Mouse (Mus musculus) lung, postnatal 14 days (tissue): ENCODE measurements around the gene Wrnip1.
"Not testable (repeated sequence)": the region's sequence is repeated elsewhere in the genome, so short reads cannot be mapped to it uniquely, and the experiment has no call there.

Experiments used
- DNase-seq: peaks from one replicate; pipeline ENCODE4 v3.0.0; 2021

The Wrnip1 gene

GRCm38 (mm10) chr13:32853073-32853472, 51.2 kb downstream of the Wrnip1 start:
- no peak for DNase-seq

- no peak for DNase-seq
Measured at GRCm38 (mm10) chr13:32860821-32861220, 59.0 kb downstream of the Wrnip1 start.

- no peak for DNase-seq
Measured at GRCm38 (mm10) chr13:32863456-32863855, 61.6 kb downstream of the Wrnip1 start.

DNA sequence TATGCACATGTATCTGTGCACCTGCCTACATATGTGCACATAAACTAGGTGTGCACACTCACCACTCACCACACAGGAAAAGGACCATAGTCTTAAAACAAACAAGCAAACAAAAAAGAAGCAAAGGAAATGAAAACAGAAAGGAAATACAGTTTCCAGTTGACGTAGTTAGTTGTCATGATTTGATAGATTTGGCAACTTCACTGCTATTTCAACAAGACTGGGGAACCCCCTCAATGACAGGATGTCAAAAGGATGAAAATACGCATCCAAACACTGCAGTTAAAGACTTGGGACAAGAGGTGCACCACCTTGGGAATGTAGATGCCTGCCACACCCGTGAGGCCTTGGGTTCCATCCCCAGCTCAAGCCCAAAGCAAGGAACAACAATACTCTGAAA, 62.7 kb downstream of the Wrnip1 start:
- DNase-seq, result not testable (repeated sequence)

DNA sequence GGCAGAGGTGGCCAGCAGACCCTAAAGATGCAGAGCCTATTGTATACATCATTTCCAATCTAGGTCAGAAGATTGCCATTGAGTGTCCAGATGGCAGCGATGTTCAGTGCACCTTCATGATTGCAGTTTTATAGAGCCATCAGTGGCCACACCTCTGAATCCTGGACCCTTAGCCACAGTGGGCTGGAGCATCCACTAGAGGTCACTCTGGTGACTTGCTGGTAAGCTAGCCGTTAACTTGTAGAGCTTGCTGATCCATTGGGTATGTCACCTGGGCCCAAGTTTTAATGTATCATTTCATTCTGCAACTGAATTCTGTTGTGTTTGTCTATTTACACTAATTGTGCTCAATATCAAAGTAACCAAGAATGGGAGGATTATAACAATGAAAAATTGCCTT, 63.8 kb downstream of the Wrnip1 start:
- no peak for DNase-seq

DNA sequence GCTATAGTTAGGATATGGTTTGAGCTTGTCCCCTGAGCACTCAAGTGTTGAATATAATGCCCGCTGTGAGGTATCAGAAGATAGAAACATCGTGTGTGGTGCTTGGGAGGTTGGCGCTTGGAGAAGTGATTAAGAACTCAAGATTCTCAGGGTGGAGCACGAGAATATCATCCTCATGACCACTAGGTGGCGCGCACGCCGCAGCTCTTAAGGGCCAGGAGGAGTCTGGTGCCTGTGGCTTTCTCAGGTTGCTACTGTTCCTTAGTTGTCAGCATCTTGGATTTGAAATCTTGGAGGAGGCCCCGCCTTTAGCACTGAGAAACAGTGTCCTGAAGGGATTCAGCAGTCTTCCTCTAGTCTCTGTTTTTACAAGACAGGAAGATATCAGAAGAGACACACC, 64.6 kb downstream of the Wrnip1 start:
- DNase-seq, result peak; percentile 81

- no peak for DNase-seq
Measured at GRCm38 (mm10) chr13:32867030-32867429, 65.2 kb downstream of the Wrnip1 start.

DNA sequence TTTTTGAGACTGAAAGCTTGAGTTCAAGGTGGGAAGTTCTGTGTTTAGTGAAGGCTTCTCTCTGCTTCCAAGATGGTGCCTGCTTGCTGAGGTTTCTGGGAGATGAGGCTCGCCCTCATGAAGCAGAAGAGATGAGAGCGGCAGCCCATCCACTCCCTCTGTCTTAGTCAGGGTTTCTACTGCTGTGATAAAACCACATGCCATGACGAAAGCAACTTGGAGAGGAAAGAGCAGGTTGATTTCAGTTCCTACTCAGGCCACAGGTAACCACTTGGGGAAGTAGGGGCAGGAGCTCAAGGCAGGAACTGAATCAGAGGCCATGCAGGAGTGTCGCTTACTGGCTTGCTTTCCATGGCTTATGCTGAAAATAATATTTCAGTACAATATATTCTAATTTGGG, 66.4 kb downstream of the Wrnip1 start:
- not testable (repeated sequence) for DNase-seq

DNA sequence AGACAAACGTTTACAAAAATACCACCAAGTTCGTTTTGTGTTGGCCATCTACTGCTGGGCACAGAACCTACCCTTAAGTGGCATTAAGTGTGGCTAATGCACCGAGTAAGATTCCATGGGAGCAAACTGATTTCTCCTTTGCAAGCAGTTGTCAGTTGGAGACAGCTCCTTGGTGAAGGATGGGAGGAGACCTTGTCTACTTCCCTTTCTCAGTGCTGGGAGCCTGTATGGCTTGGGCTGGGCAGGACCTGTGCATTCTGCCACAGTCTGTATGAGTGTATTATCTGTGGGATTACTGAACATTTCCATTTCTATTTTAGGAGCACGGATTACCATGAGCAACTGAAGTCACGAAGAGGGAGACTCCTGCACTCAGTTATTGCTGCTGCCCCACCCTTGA, 67.0 kb downstream of the Wrnip1 start:
- no peak for DNase-seq
